Mouse (Mus musculus) stomach, adult 2 months (tissue): Measurements from ENCODE around the gene Fam186b. TPM values are rescaled to one million over a fixed set of nuclear protein-coding genes. Genes with fewer than 3 reads are reported as not detected.

ENCODE experiments used
- polyA plus RNA-seq: library from polyadenylated mRNA; depleted of rRNA; stranded (reverse); fragments of >200 nt; gene quantifications from 2 replicates; pipeline ENCODE4 v1.2.3, GENCODE M21; 2012; rRNA removed

The Fam186b gene
- 0.08 TPM in 1 of 2 replicates, not detected in the other for polyA plus RNA-seq

DNA sequence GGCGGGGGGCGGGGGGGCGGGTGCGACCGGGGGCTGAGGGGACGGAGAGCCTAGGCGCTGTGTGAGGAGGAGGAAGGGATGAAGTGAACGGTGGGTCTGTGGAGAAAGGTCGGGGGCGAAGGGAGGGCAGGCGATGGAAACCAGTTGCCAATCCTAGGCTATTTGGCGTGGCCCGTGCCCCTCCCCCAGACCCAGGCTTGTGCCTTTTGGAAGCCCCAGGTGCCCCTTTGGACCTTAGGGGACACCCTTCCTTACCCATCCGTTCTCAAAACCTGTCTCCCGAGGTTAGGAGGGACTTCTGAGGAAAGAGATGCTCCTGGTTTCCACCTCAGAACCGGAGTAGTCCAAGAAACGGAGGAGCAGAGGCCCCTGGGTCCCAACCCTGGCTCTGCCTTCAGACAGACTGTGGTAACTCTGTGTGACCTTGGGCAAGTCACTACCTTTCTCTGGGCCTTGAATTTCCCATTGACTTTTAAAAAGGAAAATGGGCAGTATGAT, at the start of gene Fam186b:
Gene Fam186b, minus strand, starts transcription at position 405 of the 498 bp plus-strand sequence.

DNA sequence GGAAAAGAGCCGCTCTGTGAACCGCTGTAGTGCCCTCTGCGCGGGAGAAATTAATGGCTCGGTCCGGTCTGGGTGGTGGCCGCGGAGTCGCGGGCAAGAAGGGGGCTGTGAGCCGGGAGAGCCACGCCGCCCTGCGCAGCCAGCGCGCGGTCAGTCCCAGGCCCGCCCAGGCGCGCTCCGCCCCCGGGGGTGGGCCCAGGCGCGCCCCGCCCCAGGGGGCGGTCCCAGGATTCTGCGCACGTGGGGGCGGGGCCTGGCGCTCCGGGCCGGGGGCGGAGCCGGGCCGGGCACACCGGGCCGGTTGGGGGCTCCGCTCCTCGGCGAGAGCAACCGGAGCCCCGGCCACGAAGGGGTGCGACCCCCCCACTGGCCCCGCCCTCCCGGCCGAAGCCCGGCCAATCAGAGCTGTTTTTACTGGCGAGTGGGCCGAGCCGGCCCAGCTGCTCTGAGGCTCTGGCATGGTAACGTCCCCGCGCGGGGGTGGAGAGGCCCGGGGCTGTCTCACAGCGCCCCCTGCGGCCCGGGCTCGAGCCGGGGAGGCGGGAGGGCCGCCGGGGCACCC, 794 bp downstream of the Fam186b start, which contains the start of gene Prpf40b:
Gene Prpf40b, plus strand, starts transcription at position 275 of the 562 bp plus-strand sequence.

DNA sequence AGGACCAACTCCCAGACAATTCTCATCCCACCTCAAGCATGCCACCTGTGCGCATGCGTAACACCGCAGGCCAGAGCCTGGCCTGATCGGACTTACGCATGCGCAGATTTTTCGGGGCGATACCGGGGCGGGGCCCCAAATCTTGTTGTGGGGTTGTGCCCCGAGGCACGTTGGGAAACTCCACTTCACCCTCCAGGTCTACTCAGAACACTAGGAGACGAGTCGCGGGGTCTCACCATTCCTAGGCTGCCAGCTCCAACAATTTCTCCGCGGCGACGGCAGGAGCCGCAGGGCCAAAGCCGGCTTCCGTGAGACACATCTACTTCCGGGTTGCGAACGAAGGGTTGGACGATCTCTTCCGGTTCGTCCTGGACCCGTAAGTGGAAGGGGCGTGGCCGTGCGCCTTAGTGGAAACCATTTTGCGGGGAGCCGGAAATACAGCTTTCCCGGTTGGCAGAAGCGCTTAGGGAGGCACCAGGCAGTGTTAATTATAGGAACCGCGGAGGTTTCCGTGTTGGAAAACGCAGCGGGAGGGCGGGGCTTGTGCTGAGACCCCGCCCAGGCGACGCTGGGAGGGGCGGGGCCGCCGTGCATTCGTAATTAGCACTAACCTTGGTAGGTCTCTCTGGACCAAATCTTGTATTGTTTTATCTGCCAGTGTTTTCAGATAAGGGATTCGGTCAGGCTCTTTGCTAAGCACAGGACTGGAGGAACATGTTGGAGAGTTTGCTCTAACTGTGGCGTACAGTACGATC, 43.9 kb downstream of the Fam186b start, which contains the start of gene Mcrs1:
Gene Mcrs1, minus strand, starts transcription at position 336 of the 755 bp plus-strand sequence.

DNA sequence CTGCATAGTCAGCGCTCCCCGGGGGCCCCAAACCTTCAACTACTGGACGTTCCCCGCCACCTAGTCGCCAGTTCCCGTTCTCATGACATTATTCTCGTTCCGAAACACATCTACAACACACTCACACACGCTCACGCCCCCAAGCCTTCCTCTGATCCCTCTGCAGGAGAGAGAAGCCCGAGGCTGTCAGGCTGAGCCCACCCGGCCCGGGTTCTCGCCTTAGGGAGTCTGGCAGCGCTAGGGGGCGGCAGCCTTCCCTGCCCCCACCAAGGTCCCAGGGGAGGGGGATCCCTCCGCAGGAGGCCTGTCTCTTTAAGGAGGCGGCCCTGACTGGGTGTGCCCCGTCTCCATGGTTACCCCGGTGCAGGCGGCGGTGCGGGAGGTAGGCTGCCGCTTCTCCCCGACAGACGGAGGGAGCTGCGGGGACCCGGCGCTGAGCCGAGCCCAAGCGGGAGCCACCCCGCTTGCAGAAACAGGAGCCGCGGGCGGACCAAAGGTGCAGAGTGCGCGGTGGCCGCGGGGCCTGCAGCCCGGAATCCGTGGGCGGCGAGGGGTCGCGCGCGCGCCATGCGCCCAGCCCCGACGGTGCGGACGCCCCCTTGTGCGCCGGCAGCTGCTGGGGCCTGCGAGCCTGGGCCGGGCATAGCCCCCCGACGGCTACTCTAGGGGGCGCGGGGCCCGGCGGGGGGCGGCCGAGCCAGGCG, 71.3 kb downstream of the Fam186b start, which contains the start of gene Kcnh3:
Gene Kcnh3, plus strand, starts transcription at position 654 of the 704 bp plus-strand sequence.

Other genes starting within 250 kb of the Fam186b start
- gene Prph, start 240.7 kb downstream of the Fam186b start, polyA plus RNA-seq = 4.5 and 8.5 TPM in 2 replicates
- 6.1 and 9.0 TPM in 2 replicates for gene Troap, start 221.3 kb downstream of the Fam186b start, polyA plus RNA-seq
- not detected in 2 replicates for gene C1ql4, start 208.1 kb downstream of the Fam186b start, polyA plus RNA-seq
- 10.4 and 10.8 TPM in 2 replicates for gene Dnajc22, start 202.7 kb downstream of the Fam186b start, polyA plus RNA-seq
- 2.5 and 2.7 TPM in 2 replicates for gene Spats2, start 170.0 kb downstream of the Fam186b start, polyA plus RNA-seq
- 0.48 and 0.66 TPM in 2 replicates for gene Kcnh3, start 71.0 kb downstream of the Fam186b start, polyA plus RNA-seq
- 33.4 and 34.9 TPM in 2 replicates for gene Mcrs1, start 43.9 kb downstream of the Fam186b start, polyA plus RNA-seq
- gene Prpf40b, start 801 bp downstream of the Fam186b start, polyA plus RNA-seq = 31.1 and 31.5 TPM in 2 replicates
- gene Fmnl3, start 74.6 kb upstream of the Fam186b start, polyA plus RNA-seq = 5.1 and 5.4 TPM in 2 replicates
- gene Tmbim6, start 97.0 kb upstream of the Fam186b start, polyA plus RNA-seq = 337 and 487 TPM in 2 replicates
- gene Nckap5l, start 161.9 kb upstream of the Fam186b start, polyA plus RNA-seq = 2.6 and 2.9 TPM in 2 replicates
- 2.7 and 2.9 TPM in 2 replicates for gene Bcdin3d, start 178.8 kb upstream of the Fam186b start, polyA plus RNA-seq
- 0.46 and 0.67 TPM in 2 replicates for gene Faim2, start 232.3 kb upstream of the Fam186b start, polyA plus RNA-seq